Mouse (Mus musculus): ENCODE data around the gene Rnf148. TPM values are rescaled to one million over a fixed set of nuclear protein-coding genes. Genes with fewer than 3 reads are reported as not detected.

Gene Rnf148
- polyA plus RNA-seq (2017; shearing (Covaris generic)): not detected

GRCm38 (mm10) chr6:23655036-23655435 lies at the start of gene Rnf148:
TSS of gene Rnf148 (minus strand) at chr6:23655136.

DNA sequence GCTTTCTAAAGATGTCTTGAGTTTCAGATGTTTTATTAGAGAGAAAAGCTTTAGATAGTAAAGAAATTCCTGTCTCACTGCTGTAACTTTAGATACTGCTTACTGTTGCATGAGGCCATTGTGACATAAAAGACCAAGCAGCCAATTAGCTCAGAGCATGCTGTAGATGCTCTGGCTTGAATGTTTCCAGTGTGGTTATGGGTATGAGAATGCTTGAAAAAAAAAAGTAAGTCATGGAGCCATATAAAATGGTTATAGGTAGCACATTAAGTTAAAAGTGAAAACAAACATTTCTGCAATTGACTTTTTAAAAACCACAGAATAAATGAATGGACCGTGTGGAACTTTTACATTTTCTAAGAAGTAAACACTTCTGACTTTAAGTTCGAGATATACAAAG lies 4.7 kb downstream of the Rnf148 start, which contains the start of gene Rnf133:
TSS of gene Rnf133 (minus strand) at position 101 of the 400 bp plus-strand sequence.

Other genes starting within 250 kb of the Rnf148 start
- not detected for gene Rnf133, start 4.8 kb downstream of the Rnf148 start, polyA plus RNA-seq (2017; shearing (Covaris generic))
- gene Cadps2, start 184.3 kb upstream of the Rnf148 start, polyA plus RNA-seq (2017; shearing (Covaris generic)): not detected